Mouse (Mus musculus): ENCODE measurements around the gene Fam83f.
A peak's percentile ranks its signal among the peaks of the same experiment; 100 is the strongest.
"Not testable (repeated sequence)": the region's sequence is repeated elsewhere in the genome, so short reads cannot be mapped to it uniquely, and the experiment has no call there.

Fam83f gene

GRCm38 (mm10) chr15:80707088-80707487, 35.4 kb downstream of the Fam83f start:
- DNase-seq = no peak

- no peak for DNase-seq
Observed at GRCm38 (mm10) chr15:80709593-80709992, 37.9 kb downstream of the Fam83f start.

GRCm38 (mm10) chr15:80710257-80710607, 38.6 kb downstream of the Fam83f start:
- no peak for DNase-seq

GRCm38 (mm10) chr15:80710608-80711363, 39.1 kb downstream of the Fam83f start, which contains the start of gene Tnrc6b:
TSS of gene Tnrc6b (plus strand) at chr15:80711313.
- DNase-seq = peak; percentile 99

- peak; percentile 71 for DNase-seq
Observed at GRCm38 (mm10) chr15:80711401-80712151, 39.9 kb downstream of the Fam83f start.

- no peak for DNase-seq
Observed at GRCm38 (mm10) chr15:80714299-80714698, 42.7 kb downstream of the Fam83f start.

GRCm38 (mm10) chr15:80716631-80717135, 45.0 kb downstream of the Fam83f start:
- no peak for DNase-seq

- no peak for DNase-seq
Observed at GRCm38 (mm10) chr15:80717431-80717830, 45.8 kb downstream of the Fam83f start.

- DNase-seq = no peak
Observed at GRCm38 (mm10) chr15:80720249-80720648, 48.6 kb downstream of the Fam83f start.

GRCm38 (mm10) chr15:80721861-80722260, 50.2 kb downstream of the Fam83f start:
- no peak for DNase-seq

GRCm38 (mm10) chr15:80722366-80722765, 50.7 kb downstream of the Fam83f start:
- no peak for DNase-seq

GRCm38 (mm10) chr15:80729477-80729876, 57.8 kb downstream of the Fam83f start:
- DNase-seq = no peak

GRCm38 (mm10) chr15:80731043-80731442, 59.4 kb downstream of the Fam83f start:
- DNase-seq = no peak

GRCm38 (mm10) chr15:80731511-80731910, 59.9 kb downstream of the Fam83f start:
- DNase-seq = no peak

- DNase-seq = no peak
Observed at GRCm38 (mm10) chr15:80732266-80733030, 60.8 kb downstream of the Fam83f start.

GRCm38 (mm10) chr15:80735300-80735699, 63.7 kb downstream of the Fam83f start:
- DNase-seq = no peak

GRCm38 (mm10) chr15:80735708-80736107, 64.1 kb downstream of the Fam83f start:
- not testable (repeated sequence) for DNase-seq

GRCm38 (mm10) chr15:80736553-80736952, 64.9 kb downstream of the Fam83f start:
- peak; percentile 48 for DNase-seq

- no peak for DNase-seq
Observed at GRCm38 (mm10) chr15:80738244-80738643, 66.6 kb downstream of the Fam83f start.

GRCm38 (mm10) chr15:80739972-80740371, 68.3 kb downstream of the Fam83f start:
- no peak for DNase-seq

GRCm38 (mm10) chr15:80741836-80742235, 70.2 kb downstream of the Fam83f start:
- DNase-seq = no peak

GRCm38 (mm10) chr15:80742991-80743474, 71.4 kb downstream of the Fam83f start:
- no peak for DNase-seq

- DNase-seq = peak; percentile 69
Observed at GRCm38 (mm10) chr15:80743606-80744005, 72.0 kb downstream of the Fam83f start.

Measured in thymus, postnatal 25 days (tissue).